Mouse (Mus musculus): Measurements from ENCODE around the gene Arf6. TPM values are rescaled to one million over a fixed set of nuclear protein-coding genes. Genes with fewer than 3 reads are reported as not detected.

Arf6 gene
- total RNA-seq (2023): 100 to 1,000 TPM; 129 to 130 TPM

DNA sequence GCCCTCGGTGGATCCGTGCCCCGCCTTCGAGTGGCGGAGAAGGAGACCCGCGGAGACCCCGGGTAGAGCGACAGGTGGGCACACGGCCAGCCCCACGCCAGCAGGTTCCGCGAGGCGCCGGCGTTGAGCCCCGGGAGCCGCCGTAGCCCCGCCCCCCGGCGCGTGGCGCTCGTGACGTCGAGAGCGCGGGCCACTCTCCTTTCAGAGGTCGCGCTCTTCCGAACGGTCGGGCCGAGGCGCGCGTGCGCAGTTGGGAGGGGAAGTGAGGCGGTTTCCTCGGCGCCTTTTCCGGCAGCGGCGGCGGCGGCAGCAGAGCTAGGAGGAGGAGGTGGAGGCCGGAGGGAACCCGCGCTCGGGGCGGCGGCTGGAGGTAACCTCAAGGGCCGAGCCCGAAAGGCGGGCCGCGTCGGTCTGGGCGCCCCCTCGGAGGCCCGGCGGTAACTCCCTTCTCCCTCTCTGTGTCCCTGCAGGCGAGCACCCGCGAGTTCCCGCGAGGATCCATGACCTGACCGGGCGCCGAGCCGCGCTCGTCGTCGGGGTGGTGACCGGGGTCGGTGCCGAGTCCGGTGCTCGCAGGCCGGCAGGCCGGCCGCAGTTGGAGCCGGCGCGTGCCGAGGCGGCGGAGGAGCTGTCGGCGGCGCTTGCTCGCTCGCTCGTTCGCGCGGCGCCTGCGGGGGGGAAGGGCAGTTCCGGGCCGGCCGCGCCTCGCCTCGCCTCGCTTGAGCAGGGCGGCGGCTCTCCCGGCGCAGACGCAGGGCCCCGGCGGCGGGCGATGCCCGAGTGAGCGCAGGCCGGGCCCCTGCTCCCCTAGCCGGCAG lies at the start of gene Arf6, which contains the start of gene Gm9887:
Gene Arf6 (plus strand): TSS at position 297 of the 818 bp plus-strand sequence.
Gene Gm9887 (minus strand): TSS at position 605 of the 818 bp plus-strand sequence.

GRCm38 (mm10) chr12:69356546-69357299 lies 15.2 kb upstream of the Arf6 start, which contains the start of gene Nemf:
Gene Nemf, minus strand, starts transcription at chr12:69357165.

Other genes starting within 250 kb of the Arf6 start
- gene Rps29, start 213.0 kb upstream of the Arf6 start, total RNA-seq (2023): 1,000 to 10,000 TPM; 1,662 to 1,683 TPM
- gene Lrr1, start 203.3 kb upstream of the Arf6 start, total RNA-seq (2023): 1 to 10 TPM; 4.7 to 5.9 TPM
- 100 to 1,000 TPM; 236 to 244 TPM for gene Rpl36al, start 188.1 kb upstream of the Arf6 start, total RNA-seq (2023)
- 10 to 100 TPM; 31.6 to 34.1 TPM for gene Mgat2, start 188.0 kb upstream of the Arf6 start, total RNA-seq (2023)
- 1 to 10 TPM; 5.2 to 5.5 TPM for gene Gm49383, start 175.0 kb upstream of the Arf6 start, total RNA-seq (2023)
- 1 to 10 TPM; 1.5 to 1.8 TPM for gene Dnaaf2, start 173.7 kb upstream of the Arf6 start, total RNA-seq (2023)
- 1 to 10 TPM; 7.3 to 7.7 TPM for gene Gm49384, start 167.9 kb upstream of the Arf6 start, total RNA-seq (2023)
- 10 to 100 TPM; 11.0 to 11.7 TPM for gene Pole2, start 144.0 kb upstream of the Arf6 start, total RNA-seq (2023)
- 1 to 10 TPM in 1 of 2 experiments, under 1 TPM in 1; 0.51 to 1.0 TPM for gene Klhdc1, start 131.0 kb upstream of the Arf6 start, total RNA-seq (2023)
- 10 to 100 TPM; 21.8 to 22.7 TPM for gene Klhdc2, start 75.5 kb upstream of the Arf6 start, total RNA-seq (2023)
- 10 to 100 TPM; 28.9 to 36.5 TPM for gene Nemf, start 15.0 kb upstream of the Arf6 start, total RNA-seq (2023)
- gene Gm9887, start 308 bp downstream of the Arf6 start, total RNA-seq (2023): not detected
- 1 to 10 TPM; 3.6 to 4.1 TPM for gene Vcpkmt, start 210.9 kb downstream of the Arf6 start, total RNA-seq (2023)

All from neutrophil, adult 83 days (primary cell).